Mouse (Mus musculus): ENCODE measurements around the gene Tmem140. TPM values are rescaled to one million over a fixed set of nuclear protein-coding genes. Genes with fewer than 3 reads are reported as not detected.
A peak's percentile ranks its signal among the peaks of the same experiment; 100 is the strongest.

The Tmem140 gene
- polyA plus RNA-seq, 1 experiment from 2014 or later: 0.65 TPM

GRCm38 (mm10) chr6:34879911-34880475 is 17.0 kb downstream of the Tmem140 start:
- Histone ChIP-seq H3K27ac (ENCODE audit: low read depth, low read length) (no peak overlapping the region), H3K4me3 (ENCODE audit: low read depth, low read length) (no peak overlapping the region), H3K4me2 (ENCODE audit: low read length) (no peak overlapping the region), H3K4me1 (ENCODE audit: control insufficient read depth, insufficient read depth, low read length) (peaks cover 10% of the 10 kb centered on the region; the same call in 1 of the 2 replicates), H3K27me3 (replicated peaks; ENCODE audit: control insufficient read depth, insufficient read depth, low read length) (no peaks in the 10 kb centered on the region), H3K9me3 (replicated peaks; ENCODE audit: control insufficient read depth, low read length) (no peaks in the 10 kb centered on the region), H3K36me3 (ENCODE audit: control insufficient read depth, insufficient read depth, low read length) (peaks cover 28% of the 10 kb centered on the region), H3K9ac (ENCODE audit: low read length) (no peak overlapping the region)
- ATAC-seq (no peak), DNase-seq (ENCODE audit: low spot score) (peak; percentile 61)
- WGBS: 61% methylated on average over 6 of the region's 6 CpGs

DNA sequence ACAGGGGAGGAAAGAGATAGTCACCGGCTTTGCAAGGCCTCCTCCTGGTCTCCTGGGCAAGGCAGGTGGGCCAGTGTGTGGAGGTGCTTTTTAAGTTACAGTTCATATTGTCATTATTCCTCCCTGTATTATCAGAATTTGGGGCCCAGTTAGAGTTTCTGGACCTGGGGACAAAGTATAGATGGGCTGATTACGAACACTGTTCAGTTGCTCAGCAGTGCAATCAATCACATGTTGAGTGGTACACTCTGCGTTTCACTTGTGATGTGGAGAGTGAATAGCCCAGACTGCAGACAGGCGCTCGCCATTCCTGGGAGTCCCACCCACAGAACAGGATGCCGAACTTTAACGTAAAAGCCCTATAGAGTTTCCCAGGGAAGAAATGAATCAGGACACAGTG is 21.8 kb downstream of the Tmem140 start:
- no peak overlapping the region for H3K9ac ChIP-seq (ENCODE audit: low read length)
- H3K4me1 ChIP-seq (ENCODE audit: control insufficient read depth, insufficient read depth, low read length): peaks cover 5% of the 10 kb centered on the region; the same call in 1 of the 2 replicates
- no peak overlapping the region for H3K27ac ChIP-seq (ENCODE audit: low read depth, low read length)
- H3K27me3 ChIP-seq (replicated peaks; ENCODE audit: control insufficient read depth, insufficient read depth, low read length): no peaks in the 10 kb centered on the region
- no peak overlapping the region for H3K4me2 ChIP-seq (ENCODE audit: low read length)
- no peak for ATAC-seq
- DNase-seq (ENCODE audit: low spot score): no peak
- no peaks in the 10 kb centered on the region for H3K9me3 ChIP-seq (replicated peaks; ENCODE audit: control insufficient read depth, low read length)
- 91% methylated on average over 7 of the region's 7 CpGs for WGBS
- H3K36me3 ChIP-seq (ENCODE audit: control insufficient read depth, insufficient read depth, low read length): peaks cover 50% of the 10 kb centered on the region
- H3K4me3 ChIP-seq (ENCODE audit: low read depth, low read length): no peak overlapping the region

DNA sequence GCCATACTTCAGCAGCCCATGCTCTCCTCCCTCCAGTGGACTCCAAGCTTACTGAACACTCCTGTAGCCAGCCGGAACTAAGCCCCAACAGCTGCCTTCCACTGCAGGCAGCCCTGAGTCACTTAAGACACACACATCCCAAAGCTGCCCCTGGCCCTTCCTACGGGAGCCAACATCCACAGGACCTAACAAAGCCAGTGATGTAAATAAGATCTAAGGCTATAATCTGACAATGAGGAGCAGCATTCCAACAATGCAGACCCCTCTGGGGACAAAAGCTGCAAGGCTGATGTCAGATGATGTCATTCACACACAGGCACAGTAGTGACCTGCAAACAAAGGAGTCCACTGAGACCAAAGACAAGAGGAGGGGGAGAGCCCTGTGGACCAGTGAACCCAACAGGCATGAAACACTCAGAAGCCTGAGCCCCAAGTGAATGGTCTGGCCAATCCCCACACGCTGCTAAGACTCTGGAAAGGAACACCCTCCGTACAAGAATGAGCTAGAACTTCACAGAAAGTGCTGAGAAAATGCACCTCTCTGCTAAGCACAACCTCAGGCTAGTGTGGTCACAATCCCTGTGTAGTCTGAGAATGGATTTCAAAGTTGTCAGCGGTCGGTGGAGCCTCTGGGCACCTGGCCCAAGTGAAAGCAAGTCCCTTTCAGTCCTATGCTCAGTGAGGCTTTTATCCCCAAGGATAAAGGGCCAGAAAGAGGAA is 24.3 kb downstream of the Tmem140 start:
- Histone ChIP-seq H3K9me3 (replicated peaks; ENCODE audit: control insufficient read depth, low read length) (no peaks in the 10 kb centered on the region), H3K4me2 (ENCODE audit: low read length) (no peak overlapping the region), H3K4me1 (ENCODE audit: control insufficient read depth, insufficient read depth, low read length) (peaks cover 5% of the 10 kb centered on the region; the same call in 1 of the 2 replicates), H3K36me3 (ENCODE audit: control insufficient read depth, insufficient read depth, low read length) (peaks cover 54% of the 10 kb centered on the region), H3K27ac (ENCODE audit: low read depth, low read length) (peak overlapping the region; percentile 23; the same call in 1 of the 2 replicates), H3K27me3 (replicated peaks; ENCODE audit: control insufficient read depth, insufficient read depth, low read length) (no peaks in the 10 kb centered on the region), H3K4me3 (ENCODE audit: low read depth, low read length) (no peak overlapping the region), H3K9ac (ENCODE audit: low read length) (0 out of 2 replicates have a peak overlapping the region, but pooled peaks have one; percentile 5)
- 16% methylated on average over 6 of the region's 6 CpGs for WGBS
- ATAC-seq (peak; percentile 66), DNase-seq (ENCODE audit: low spot score) (peak; percentile 31)

DNA sequence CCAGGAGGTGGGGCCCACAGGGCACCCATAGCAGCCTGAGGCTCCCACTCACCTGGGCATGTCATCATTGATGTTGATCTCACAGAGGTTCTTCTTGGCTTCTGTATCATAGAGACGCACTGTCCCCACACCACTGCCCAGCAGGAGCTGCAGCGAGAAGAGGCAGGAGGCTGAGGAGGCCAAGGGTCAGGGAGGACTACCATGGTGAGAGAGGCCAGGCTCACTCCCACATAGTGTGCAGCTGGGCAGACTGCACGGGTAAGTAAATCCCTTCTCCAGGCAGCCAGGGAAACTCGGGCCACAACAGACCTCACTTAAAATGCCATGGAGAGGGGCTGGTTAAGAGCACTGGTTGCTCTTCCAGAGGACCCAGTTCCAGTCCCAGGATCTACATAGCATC is 26.2 kb downstream of the Tmem140 start:
- ATAC-seq (no peak), DNase-seq (ENCODE audit: low spot score) (no peak)
- Histone ChIP-seq H3K4me2 (ENCODE audit: low read length) (no peak overlapping the region), H3K9me3 (replicated peaks; ENCODE audit: control insufficient read depth, low read length) (no peaks in the 10 kb centered on the region), H3K27ac (ENCODE audit: low read depth, low read length) (no peak overlapping the region), H3K36me3 (ENCODE audit: control insufficient read depth, insufficient read depth, low read length) (peaks cover 55% of the 10 kb centered on the region), H3K4me3 (ENCODE audit: low read depth, low read length) (no peak overlapping the region), H3K9ac (ENCODE audit: low read length) (no peak overlapping the region), H3K27me3 (replicated peaks; ENCODE audit: control insufficient read depth, insufficient read depth, low read length) (no peaks in the 10 kb centered on the region), H3K4me1 (ENCODE audit: control insufficient read depth, insufficient read depth, low read length) (peaks cover 5% of the 10 kb centered on the region; the same call in 1 of the 2 replicates)
- WGBS: 70% methylated on average over 4 of the region's 4 CpGs

DNA sequence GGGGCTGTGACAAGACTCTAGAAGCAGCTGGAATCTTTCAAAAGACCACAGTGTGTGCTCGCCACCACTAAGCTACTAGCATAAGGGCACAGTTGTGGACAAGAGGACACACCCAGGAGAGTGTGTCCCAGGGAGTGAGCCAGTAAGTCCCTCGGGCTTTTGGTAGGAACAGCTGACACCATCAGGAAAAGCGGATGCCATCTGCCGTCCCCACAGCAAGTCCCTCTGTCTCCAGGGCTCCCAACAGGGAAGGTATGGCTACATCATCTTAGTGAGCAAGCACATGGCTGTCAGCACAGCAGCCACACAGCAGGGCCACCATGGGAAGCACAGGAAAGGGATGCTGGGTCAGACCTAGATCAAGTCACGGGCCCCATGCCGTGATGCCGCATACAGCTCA is 32.6 kb downstream of the Tmem140 start:
- H3K36me3 ChIP-seq (ENCODE audit: control insufficient read depth, insufficient read depth, low read length): peaks cover 62% of the 10 kb centered on the region
- no peak for DNase-seq (ENCODE audit: low spot score)
- H3K9ac ChIP-seq (ENCODE audit: low read length): no peak overlapping the region
- H3K4me3 ChIP-seq (ENCODE audit: low read depth, low read length): no peak overlapping the region
- no peak overlapping the region for H3K4me2 ChIP-seq (ENCODE audit: low read length)
- no peaks in the 10 kb centered on the region for H3K4me1 ChIP-seq (ENCODE audit: control insufficient read depth, insufficient read depth, low read length)
- 90% methylated on average over 7 of the region's 7 CpGs for WGBS
- no peaks in the 10 kb centered on the region for H3K9me3 ChIP-seq (replicated peaks; ENCODE audit: control insufficient read depth, low read length)
- no peak for ATAC-seq
- no peak overlapping the region for H3K27ac ChIP-seq (ENCODE audit: low read depth, low read length)
- H3K27me3 ChIP-seq (replicated peaks; ENCODE audit: control insufficient read depth, insufficient read depth, low read length): no peaks in the 10 kb centered on the region

- no peaks in the 10 kb centered on the region for H3K4me1 ChIP-seq (ENCODE audit: control insufficient read depth, insufficient read depth, low read length)
- no peak overlapping the region for H3K4me2 ChIP-seq (ENCODE audit: low read length)
- no peaks in the 10 kb centered on the region for H3K27me3 ChIP-seq (replicated peaks; ENCODE audit: control insufficient read depth, insufficient read depth, low read length)
- ATAC-seq (no peak), DNase-seq (ENCODE audit: low spot score) (no peak)
- H3K27ac ChIP-seq (ENCODE audit: low read depth, low read length): no peak overlapping the region
- no peak overlapping the region for H3K9ac ChIP-seq (ENCODE audit: low read length)
- H3K9me3 ChIP-seq (replicated peaks; ENCODE audit: control insufficient read depth, low read length): no peaks in the 10 kb centered on the region
- H3K36me3 ChIP-seq (ENCODE audit: control insufficient read depth, insufficient read depth, low read length): peaks cover 63% of the 10 kb centered on the region
- H3K4me3 ChIP-seq (ENCODE audit: low read depth, low read length): no peak overlapping the region
- WGBS: 60% methylated on average over 16 of the region's 16 CpGs
Measured at GRCm38 (mm10) chr6:34896168-34896780, 33.3 kb downstream of the Tmem140 start.

- DNase-seq (ENCODE audit: low spot score): no peak
- no peak for ATAC-seq
- no peak overlapping the region for H3K27ac ChIP-seq (ENCODE audit: low read depth, low read length)
- no peak overlapping the region for H3K4me3 ChIP-seq (ENCODE audit: low read depth, low read length)
- H3K9ac ChIP-seq (ENCODE audit: low read length): no peak overlapping the region
- WGBS: 87% methylated on average over 2 of the region's 2 CpGs
- no peaks in the 10 kb centered on the region for H3K9me3 ChIP-seq (replicated peaks; ENCODE audit: control insufficient read depth, low read length)
- H3K4me2 ChIP-seq (ENCODE audit: low read length): no peak overlapping the region
- peaks cover 55% of the 10 kb centered on the region for H3K36me3 ChIP-seq (ENCODE audit: control insufficient read depth, insufficient read depth, low read length)
- no peaks in the 10 kb centered on the region for H3K27me3 ChIP-seq (replicated peaks; ENCODE audit: control insufficient read depth, insufficient read depth, low read length)
- H3K4me1 ChIP-seq (ENCODE audit: control insufficient read depth, insufficient read depth, low read length): no peaks in the 10 kb centered on the region
Measured at GRCm38 (mm10) chr6:34899127-34899526, 36.2 kb downstream of the Tmem140 start.

GRCm38 (mm10) chr6:34900990-34901389 is 38.0 kb downstream of the Tmem140 start:
- no peak overlapping the region for H3K9ac ChIP-seq (ENCODE audit: low read length)
- DNase-seq (ENCODE audit: low spot score) (no peak), ATAC-seq (no peak)
- no peaks in the 10 kb centered on the region for H3K4me1 ChIP-seq (ENCODE audit: control insufficient read depth, insufficient read depth, low read length)
- no peak overlapping the region for H3K4me3 ChIP-seq (ENCODE audit: low read depth, low read length)
- no peaks in the 10 kb centered on the region for H3K27me3 ChIP-seq (replicated peaks; ENCODE audit: control insufficient read depth, insufficient read depth, low read length)
- no peaks in the 10 kb centered on the region for H3K9me3 ChIP-seq (replicated peaks; ENCODE audit: control insufficient read depth, low read length)
- H3K27ac ChIP-seq (ENCODE audit: low read depth, low read length): no peak overlapping the region
- peaks cover 46% of the 10 kb centered on the region for H3K36me3 ChIP-seq (ENCODE audit: control insufficient read depth, insufficient read depth, low read length)
- WGBS: 68% methylated on average over 2 of the region's 2 CpGs
- no peak overlapping the region for H3K4me2 ChIP-seq (ENCODE audit: low read length)
